Mouse (Mus musculus) ES-Bruce4 (cell line): ENCODE results near the gene Pik3r5.

Experiments
- CTCF ChIP-seq: IDR thresholded peaks from one replicate; pipeline ENCODE4 v1.8.1; 2011; ENCODE audit warnings: low read depth, low read length
- POLR2A ChIP-seq: IDR thresholded peaks from one replicate; pipeline ENCODE4 v1.8.1; 2011; ENCODE audit warnings: low read length; ENCODE audit not compliant: insufficient read depth

GRCm38 (mm10) chr11:68433534-68433933, 1.6 kb downstream of the Pik3r5 start:
- TF ChIP-seq POLR2A (no peak), CTCF (no peak)
